Mouse (Mus musculus) testis, adult 2 months (tissue): ENCODE results near the gene Sgpp2.

Experiments used
- CTCF ChIP-seq: fragments of 200-500 bp; IDR thresholded peaks from 2 replicates; pipeline ENCODE4 v1.5.1; 2012; ENCODE audit warnings: low read depth, mild to moderate bottlenecking, inconsistent platforms, low read length, moderate library complexity; ENCODE audit not compliant: control insufficient read depth, insufficient read depth, insufficient replicate concordance
- POLR2A ChIP-seq: fragments of 200-500 bp; IDR thresholded peaks from 2 replicates; pipeline ENCODE4 v1.6.1; 2012; ENCODE audit warnings: low read depth, mild to moderate bottlenecking, inconsistent platforms, low read length, moderate library complexity; ENCODE audit not compliant: control insufficient read depth

DNA sequence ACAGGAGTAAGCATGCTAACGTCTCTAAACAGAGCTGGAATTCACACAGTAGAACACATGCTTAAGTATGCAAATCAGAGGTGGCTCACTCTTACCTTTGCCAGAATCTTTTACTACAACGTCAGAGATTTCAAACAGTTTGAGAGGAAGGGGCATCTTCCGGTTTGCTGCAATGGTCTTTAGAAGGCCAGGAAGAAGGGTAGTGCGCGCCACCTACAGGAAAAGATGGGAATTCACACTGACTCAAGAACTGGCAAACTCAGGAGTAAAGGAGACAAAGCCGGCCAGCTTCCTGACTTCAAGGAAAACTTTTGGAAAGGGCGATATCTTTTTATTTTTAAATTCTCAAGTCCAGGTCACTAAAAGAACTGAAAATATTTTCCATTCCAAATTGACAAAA lies 144.5 kb downstream of the Sgpp2 start:
- TF ChIP-seq CTCF, result no peak
- no peak for TF ChIP-seq POLR2A
